Comparison of ENCODE assay signal across 8 mouse cellular contexts in the genomic region with DNA sequence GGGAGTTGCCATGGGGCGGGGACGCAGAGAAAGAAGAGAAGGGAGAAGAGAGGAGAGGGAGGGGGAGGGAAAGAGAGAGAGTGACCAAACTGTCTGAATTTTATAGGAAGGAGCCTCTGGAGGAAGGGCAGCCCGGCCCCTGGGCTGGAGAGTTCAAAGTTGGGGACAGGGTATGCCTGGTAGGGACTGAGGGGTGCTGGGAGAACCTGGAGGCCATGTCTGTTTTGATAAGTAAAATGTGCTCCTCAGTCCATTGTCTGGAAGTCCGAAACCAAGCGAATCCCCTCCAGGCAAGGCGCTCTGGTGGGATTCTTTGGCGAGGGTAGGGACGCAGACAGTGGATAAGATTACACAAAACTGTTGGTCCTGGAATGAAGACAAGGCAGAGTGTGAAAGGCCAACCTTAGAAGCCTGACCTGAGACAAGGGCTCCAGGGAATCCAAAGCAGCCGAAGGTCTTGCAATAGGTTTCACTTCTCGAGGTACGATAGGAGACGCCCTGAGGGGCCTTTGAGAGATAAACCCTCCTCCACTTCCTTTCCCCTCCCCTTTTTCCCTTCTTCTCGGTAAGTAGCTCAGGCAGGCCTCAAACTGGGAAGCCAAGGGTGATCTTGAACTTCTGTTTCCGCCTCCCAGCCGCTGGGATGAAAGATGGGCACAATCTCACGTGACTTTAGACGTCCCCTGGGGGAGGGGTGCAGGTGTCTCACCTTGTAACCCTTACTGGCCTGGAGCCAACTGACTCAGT. TPM values are rescaled to one million over a fixed set of nuclear protein-coding genes. Genes with fewer than 3 reads are reported as not detected.
DNase-seq lines count a peak whose midpoint lies in the region; ATAC-seq lines count a peak whose summit lies in the region.

No protein-coding gene starts in this region.

- peak overlapping the region; percentile 74 for H3K27ac ChIP-seq in kidney, embryonic 16.5 days (ENCODE audit: low read length)
- H3K27ac ChIP-seq in intestine, embryonic 14.5 days (ENCODE audit: low read depth), result no peak overlapping the region
- no peak overlapping the region for H3K27ac ChIP-seq in midbrain, embryonic 16.5 days (ENCODE audit: low read length)

- peak; percentile 77 for ATAC-seq in kidney, embryonic 16.5 days (ENCODE audit: low FRiP score, low TSS enrichment)
- peak; percentile 34; the same call in 1 of the 2 replicates for ATAC-seq in intestine, embryonic 14.5 days (replicated peaks; ENCODE audit: low FRiP score, low TSS enrichment, low read depth)
- ATAC-seq in midbrain, embryonic 16.5 days, result 0 out of 2 replicates have a peak, but pooled peaks have one; percentile 51

- H3K4me3 ChIP-seq in kidney, embryonic 16.5 days (ENCODE audit: low read length), result peak overlapping the region; percentile 7; the same call in 1 of the 2 replicates
- no peak overlapping the region for H3K4me3 ChIP-seq in intestine, embryonic 14.5 days (ENCODE audit: low read depth, low read length)
- no peak overlapping the region for H3K4me3 ChIP-seq in midbrain, embryonic 16.5 days (ENCODE audit: low read depth, low read length)

- 15% methylated on average over 17 of the region's 17 CpGs for WGBS in kidney, embryonic 16.5 days
- WGBS in intestine, embryonic 14.5 days, result 26% methylated on average over 17 of the region's 17 CpGs
- WGBS in midbrain, embryonic 16.5 days, result 14% methylated on average over 17 of the region's 17 CpGs

- no peaks in the 10 kb centered on the region for H3K9me3 ChIP-seq in kidney, embryonic 16.5 days (ENCODE audit: low read length)
- no peaks in the 10 kb centered on the region for H3K9me3 ChIP-seq in intestine, embryonic 14.5 days (ENCODE audit: control insufficient read depth, low read length)
- H3K9me3 ChIP-seq in midbrain, embryonic 16.5 days (replicated peaks; ENCODE audit: control insufficient read depth, low read length, poor library complexity, severe bottlenecking), result no peaks in the 10 kb centered on the region

- H3K4me2 ChIP-seq in kidney, embryonic 16.5 days (replicated peaks; ENCODE audit: low read depth, low read length), result peak overlapping the region; percentile 31
- peak overlapping the region; percentile 36 for H3K4me2 ChIP-seq in intestine, embryonic 14.5 days (ENCODE audit: low read length)
- H3K4me2 ChIP-seq in midbrain, embryonic 16.5 days (ENCODE audit: low read length), result no peak overlapping the region; the same call in 1 of the 2 replicates

- no peaks in the 10 kb centered on the region for H3K27me3 ChIP-seq in kidney, embryonic 16.5 days (ENCODE audit: insufficient read depth, low read length)
- no peaks in the 10 kb centered on the region for H3K27me3 ChIP-seq in intestine, embryonic 14.5 days (replicated peaks; ENCODE audit: control insufficient read depth, insufficient read depth, low read length)
- H3K27me3 ChIP-seq in midbrain, embryonic 16.5 days (ENCODE audit: control insufficient read depth, insufficient read depth, low read depth, low read length), result no peaks in the 10 kb centered on the region

- DNase-seq in kidney, postnatal 14 days, result no peak
- DNase-seq in embryo, embryonic 11 days, result peak; percentile 38
- DNase-seq in intestine, embryonic 14.5 days (ENCODE audit: low spot score), result no peak
- no peak for DNase-seq in gastrocnemius, postnatal 4 days (ENCODE audit: low spot score in 2 of 2)
- DNase-seq in right cerebral cortex, postnatal 10 days (ENCODE audit: low spot score in 2 of 2), result no peak
- DNase-seq in kidney, adult 18-20 months, result no peak

- H3K9ac ChIP-seq in kidney, embryonic 16.5 days (replicated peaks; ENCODE audit: low read length), result 0 out of 2 replicates have a peak overlapping the region, but pooled peaks have one; percentile 3
- H3K9ac ChIP-seq in intestine, embryonic 14.5 days (ENCODE audit: low read length), result no peak overlapping the region
- H3K9ac ChIP-seq in midbrain, embryonic 16.5 days (ENCODE audit: low read depth, low read length), result no peak overlapping the region

- H3K36me3 ChIP-seq in kidney, embryonic 16.5 days (ENCODE audit: insufficient read depth, low read length), result no peaks in the 10 kb centered on the region
- no peaks in the 10 kb centered on the region for H3K36me3 ChIP-seq in intestine, embryonic 14.5 days (ENCODE audit: control insufficient read depth, insufficient read depth, low read length)
- H3K36me3 ChIP-seq in midbrain, embryonic 16.5 days (ENCODE audit: control insufficient read depth, insufficient read depth, low read length), result no peaks in the 10 kb centered on the region

- peaks cover 24% of the 10 kb centered on the region for H3K4me1 ChIP-seq in kidney, embryonic 16.5 days (ENCODE audit: insufficient read depth, low read length)
- no peaks in the 10 kb centered on the region; the same call in 1 of the 2 replicates for H3K4me1 ChIP-seq in intestine, embryonic 14.5 days (replicated peaks; ENCODE audit: control insufficient read depth, insufficient read depth, low read length)
- H3K4me1 ChIP-seq in midbrain, embryonic 16.5 days (ENCODE audit: control insufficient read depth, insufficient read depth, low read length), result no peaks in the 10 kb centered on the region

RNA-seq across cellular contexts. Expression of a gene that starts 6.6 kb away (rescaled TPM):
- polyA plus RNA-seq in kidney, embryonic 16.5 days (2015; fragmentation: Nextera tagmentation; extraction: Ambion mirVana), result 16.5 and 18.9 TPM in 2 replicates
- polyA plus RNA-seq in intestine, embryonic 14.5 days (2014; fragmentation: Nextera tagmentation; extraction: Ambion mirVana), result 6.1 and 8.0 TPM in 2 replicates
- polyA plus RNA-seq in midbrain, embryonic 16.5 days (2015; fragmentation: Nextera tagmentation; extraction: Ambion mirVana), result 20.2 and 21.1 TPM in 2 replicates
- 10 to 100 TPM; 49.3 to 50.8 TPM for total RNA-seq in gastrocnemius, postnatal 4 days (2021)

RNA-seq across cellular contexts. Expression of a gene that starts 42.6 kb away (rescaled TPM):
- not detected in 2 replicates for polyA plus RNA-seq in kidney, embryonic 16.5 days (2015; fragmentation: Nextera tagmentation; extraction: Ambion mirVana)
- polyA plus RNA-seq in intestine, embryonic 14.5 days (2014; fragmentation: Nextera tagmentation; extraction: Ambion mirVana), result not detected in 2 replicates
- polyA plus RNA-seq in midbrain, embryonic 16.5 days (2015; fragmentation: Nextera tagmentation; extraction: Ambion mirVana), result not detected in 2 replicates
- not detected for total RNA-seq in gastrocnemius, postnatal 4 days (2021)

RNA-seq across cellular contexts. Expression of a gene that starts 47.9 kb away (rescaled TPM):
- 9.2 and 13.8 TPM in 2 replicates for polyA plus RNA-seq in kidney, embryonic 16.5 days (2015; fragmentation: Nextera tagmentation; extraction: Ambion mirVana)
- 6.3 and 8.3 TPM in 2 replicates for polyA plus RNA-seq in intestine, embryonic 14.5 days (2014; fragmentation: Nextera tagmentation; extraction: Ambion mirVana)
- polyA plus RNA-seq in midbrain, embryonic 16.5 days (2015; fragmentation: Nextera tagmentation; extraction: Ambion mirVana), result 27.6 and 41.3 TPM in 2 replicates
- 1 to 10 TPM; 4.7 to 5.4 TPM for total RNA-seq in gastrocnemius, postnatal 4 days (2021)

RNA-seq across cellular contexts. Expression of a gene that starts 50.7 kb away (rescaled TPM):
- 74.4 and 77.0 TPM in 2 replicates for polyA plus RNA-seq in kidney, embryonic 16.5 days (2015; fragmentation: Nextera tagmentation; extraction: Ambion mirVana)
- 56.5 and 59.3 TPM in 2 replicates for polyA plus RNA-seq in intestine, embryonic 14.5 days (2014; fragmentation: Nextera tagmentation; extraction: Ambion mirVana)
- polyA plus RNA-seq in midbrain, embryonic 16.5 days (2015; fragmentation: Nextera tagmentation; extraction: Ambion mirVana), result 73.3 and 78.2 TPM in 2 replicates
- 10 to 100 TPM; 21.6 to 22.7 TPM for total RNA-seq in gastrocnemius, postnatal 4 days (2021)
